Mouse (Mus musculus) thymus, postnatal 14 days (tissue): Measurements from ENCODE around the gene Prp2.
"Not testable (repeated sequence)": the region's sequence is repeated elsewhere in the genome, so short reads cannot be mapped to it uniquely, and the experiment has no call there.

ENCODE experiments used
- DNase-seq: peaks from one replicate; pipeline ENCODE4 v3.0.0; 2021

Gene Prp2

GRCm38 (mm10) chr6:132595613-132596012 is at the start of gene Prp2:
TSS of gene Prp2 (plus strand) at chr6:132595913.
- not testable (repeated sequence) for DNase-seq

GRCm38 (mm10) chr6:132569509-132569908 is 26.2 kb upstream of the Prp2 start, which contains the start of gene Prh1:
TSS of gene Prh1 (plus strand) at chr6:132569809.
- DNase-seq: not testable (repeated sequence)

GRCm38 (mm10) chr6:132649399-132649798 is 53.7 kb downstream of the Prp2 start:
- DNase-seq: no peak
